Mouse (Mus musculus) thymus, adult 2 months (tissue): ENCODE measurements around the gene Dlec1. TPM values are rescaled to one million over a fixed set of nuclear protein-coding genes. Genes with fewer than 3 reads are reported as not detected.
A peak's percentile ranks its signal among the peaks of the same experiment; 100 is the strongest.

Experiments used
- DNase-seq: peaks from one replicate; pipeline ENCODE4 v3.0.0; 2021
- H3K27ac ChIP-seq: fragments of 200-500 bp; 2 replicates; pipeline ENCODE4 v1.5.1; 2012; ENCODE audit warnings: low read length, control low read depth; ENCODE audit not compliant: control insufficient read depth, insufficient read depth
- H3K27me3 ChIP-seq: fragments of 200-500 bp; 2 replicates; pipeline ENCODE4 v1.6.1; 2012; ENCODE audit warnings: mild to moderate bottlenecking, low read length, moderate library complexity, mixed read lengths; ENCODE audit not compliant: control insufficient read depth, insufficient read depth
- H3K36me3 ChIP-seq: fragments of 200-500 bp; 2 replicates; pipeline ENCODE4 v1.6.1; 2012; ENCODE audit warnings: mild to moderate bottlenecking, low read length, moderate library complexity; ENCODE audit not compliant: control insufficient read depth, insufficient read depth
- H3K4me1 ChIP-seq: fragments of 200-500 bp; replicated peaks from 2 replicates; pipeline ENCODE4 v1.6.1; 2012; ENCODE audit warnings: low read length; ENCODE audit not compliant: control insufficient read depth, insufficient read depth
- H3K4me3 ChIP-seq: fragments of 200-500 bp; 2 replicates; pipeline ENCODE4 v1.5.1; 2012; ENCODE audit warnings: mild to moderate bottlenecking, low read length, control low read depth, moderate library complexity; ENCODE audit not compliant: control insufficient read depth, insufficient read depth
- CTCF ChIP-seq: fragments of 200-500 bp; IDR thresholded peaks from 2 replicates; pipeline ENCODE4 v1.5.1; 2012; ENCODE audit warnings: mild to moderate bottlenecking, control low read depth, low read length, moderate library complexity, borderline replicate concordance; ENCODE audit not compliant: control insufficient read depth, poor library complexity, insufficient read depth; ENCODE audit errors: extremely low read depth
- POLR2A ChIP-seq: fragments of 200-500 bp; IDR thresholded peaks from 2 replicates; pipeline ENCODE4 v1.6.1; 2012; ENCODE audit warnings: mild to moderate bottlenecking, low read length, control low read depth, moderate library complexity; ENCODE audit not compliant: control insufficient read depth, poor library complexity, insufficient read depth; ENCODE audit errors: extremely low read depth
- WGBS: fragments of 180-500 bp; shearing (Covaris S2); methylation state at CpG from one replicate; pipeline ENCODE4 v1.1.7; 2018; 5-methylcytosine and 5-hydroxymethylcytosine counted together
- polyA plus RNA-seq: library from polyadenylated mRNA; depleted of rRNA; stranded (reverse); fragments of >200 nt; gene quantifications from 2 replicates; pipeline ENCODE4 v1.2.3, GENCODE M21; 2012

Dlec1 gene
- polyA plus RNA-seq, 1 experiment = 0.73 TPM

DNA sequence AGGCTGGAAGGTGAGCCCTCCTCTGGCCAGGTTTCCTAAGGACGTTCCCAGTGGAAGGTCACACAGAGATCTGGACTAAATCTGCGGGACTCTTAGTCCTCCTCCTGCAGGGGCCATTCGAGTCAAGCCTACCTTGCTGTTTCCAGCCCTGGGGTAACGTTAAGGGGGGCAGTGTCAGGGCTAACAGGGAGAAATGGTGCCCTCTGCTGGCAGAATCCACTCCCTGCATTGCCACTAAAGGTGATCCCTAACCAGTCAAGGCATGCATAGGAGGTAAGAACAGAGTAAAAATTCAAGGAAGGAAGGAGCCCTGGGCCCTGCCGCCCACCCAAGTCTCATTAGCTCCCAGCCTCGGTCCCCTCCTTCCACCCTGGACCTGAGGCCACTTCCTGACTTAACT, 34.7 kb upstream of the Dlec1 start:
- Histone ChIP-seq H3K4me1 (peaks cover 10% of the 10 kb centered on the region), H3K27ac (no peak overlapping the region), H3K27me3 (no peaks in the 10 kb centered on the region), H3K4me3 (no peak overlapping the region), H3K36me3 (no peaks in the 10 kb centered on the region)
- WGBS = 6% methylated on average over 6 of the region's 6 CpGs
- TF ChIP-seq POLR2A (no peak), CTCF (peak; percentile 84; the same call in 1 of the 2 replicates)
- DNase-seq = peak; percentile 77

DNA sequence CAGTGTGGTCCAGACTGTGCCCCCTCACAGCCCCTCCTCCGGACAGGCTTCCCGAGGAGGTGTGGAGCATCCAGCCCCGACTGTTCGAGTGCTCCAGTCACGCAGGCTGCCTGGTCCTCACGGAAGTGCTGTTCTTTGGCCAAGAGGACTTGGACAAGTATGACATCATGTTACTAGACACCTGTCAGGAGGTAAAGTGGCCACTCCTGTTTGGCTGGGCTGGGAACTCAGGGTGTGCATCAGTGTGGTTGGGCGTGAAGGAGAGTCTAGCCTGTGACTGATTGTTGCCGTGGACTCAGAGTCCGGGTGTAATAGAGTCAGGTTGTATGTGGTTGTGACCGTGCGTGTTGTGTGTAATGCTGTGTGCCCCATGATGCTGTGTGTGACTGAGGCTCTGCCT, 34.0 kb upstream of the Dlec1 start:
- Histone ChIP-seq H3K27me3 (no peaks in the 10 kb centered on the region), H3K36me3 (no peaks in the 10 kb centered on the region), H3K27ac (no peak overlapping the region), H3K4me3 (no peak overlapping the region), H3K4me1 (peaks cover 8% of the 10 kb centered on the region)
- no peak for TF ChIP-seq CTCF
- TF ChIP-seq POLR2A = no peak
- 93% methylated on average over 11 of the region's 11 CpGs for WGBS
- no peak for DNase-seq

DNA sequence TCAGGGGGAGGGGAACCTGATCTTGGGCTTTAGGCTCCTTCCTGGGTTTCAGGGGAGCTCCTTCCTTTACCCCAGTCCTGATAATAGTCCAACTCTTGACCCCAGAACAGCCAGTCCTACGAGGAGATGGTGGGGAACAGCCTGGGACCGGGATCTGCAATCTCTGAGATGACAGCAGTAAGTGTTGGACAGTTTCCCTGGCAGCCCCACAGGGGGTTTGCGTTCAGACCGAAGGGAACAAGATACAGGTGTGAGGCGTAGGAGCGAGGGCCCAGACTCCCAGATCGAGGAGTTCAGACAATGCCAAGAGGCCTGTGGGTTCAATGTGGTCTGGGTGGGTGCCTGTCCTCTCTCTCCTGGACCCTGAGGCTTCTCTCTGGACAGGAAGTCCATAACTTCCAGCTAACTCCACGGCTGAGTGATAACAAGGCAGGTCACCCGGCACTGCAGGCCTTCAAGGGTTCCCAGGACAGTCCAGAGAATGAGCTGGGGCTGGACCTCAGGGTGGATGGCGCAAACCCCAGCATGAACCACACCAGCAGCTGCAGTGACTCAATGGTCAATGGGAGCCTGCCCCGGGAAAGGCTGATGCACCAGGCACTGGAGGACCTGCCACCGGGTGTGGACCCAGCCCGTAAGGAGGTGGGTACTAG, 32.0 kb upstream of the Dlec1 start:
- 92% methylated on average over 13 of the region's 13 CpGs for WGBS

DNA sequence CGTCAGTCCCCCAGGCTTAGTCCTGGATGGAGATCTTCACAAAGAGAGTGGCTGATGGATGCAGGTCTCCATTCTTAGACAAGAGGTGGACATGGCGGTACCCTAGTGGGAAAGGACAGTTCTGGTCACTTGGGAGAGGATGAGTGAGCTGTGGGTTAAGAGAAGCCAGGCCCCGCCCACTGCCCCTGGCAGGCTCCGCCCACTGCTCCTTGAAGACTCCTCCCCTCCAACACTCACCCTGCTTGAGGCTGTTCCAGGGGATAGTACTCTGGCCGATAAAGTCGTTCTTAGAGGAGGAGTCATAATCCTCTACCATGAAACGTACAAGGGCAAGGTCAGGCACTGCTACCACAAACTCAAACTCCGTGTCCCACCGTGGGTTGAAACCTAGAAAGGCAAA, 30.5 kb upstream of the Dlec1 start:
- DNase-seq = no peak
- H3K27me3 ChIP-seq = no peaks in the 10 kb centered on the region
- no peak for TF ChIP-seq CTCF
- TF ChIP-seq POLR2A = no peak
- no peak overlapping the region for H3K4me3 ChIP-seq
- 96% methylated on average over 9 of the region's 9 CpGs for WGBS
- H3K4me1 ChIP-seq = no peaks in the 10 kb centered on the region
- H3K27ac ChIP-seq = no peak overlapping the region
- no peaks in the 10 kb centered on the region for H3K36me3 ChIP-seq

More for the DNA sequence above, 32.0 kb upstream of the Dlec1 start:
- TF ChIP-seq CTCF (no peak), POLR2A (no peak)
- H3K36me3 ChIP-seq = no peaks in the 10 kb centered on the region
- H3K4me3 ChIP-seq = no peak overlapping the region
- no peaks in the 10 kb centered on the region for H3K27me3 ChIP-seq
- H3K27ac ChIP-seq = no peak overlapping the region
- no peaks in the 10 kb centered on the region for H3K4me1 ChIP-seq
- no peak for DNase-seq

DNA sequence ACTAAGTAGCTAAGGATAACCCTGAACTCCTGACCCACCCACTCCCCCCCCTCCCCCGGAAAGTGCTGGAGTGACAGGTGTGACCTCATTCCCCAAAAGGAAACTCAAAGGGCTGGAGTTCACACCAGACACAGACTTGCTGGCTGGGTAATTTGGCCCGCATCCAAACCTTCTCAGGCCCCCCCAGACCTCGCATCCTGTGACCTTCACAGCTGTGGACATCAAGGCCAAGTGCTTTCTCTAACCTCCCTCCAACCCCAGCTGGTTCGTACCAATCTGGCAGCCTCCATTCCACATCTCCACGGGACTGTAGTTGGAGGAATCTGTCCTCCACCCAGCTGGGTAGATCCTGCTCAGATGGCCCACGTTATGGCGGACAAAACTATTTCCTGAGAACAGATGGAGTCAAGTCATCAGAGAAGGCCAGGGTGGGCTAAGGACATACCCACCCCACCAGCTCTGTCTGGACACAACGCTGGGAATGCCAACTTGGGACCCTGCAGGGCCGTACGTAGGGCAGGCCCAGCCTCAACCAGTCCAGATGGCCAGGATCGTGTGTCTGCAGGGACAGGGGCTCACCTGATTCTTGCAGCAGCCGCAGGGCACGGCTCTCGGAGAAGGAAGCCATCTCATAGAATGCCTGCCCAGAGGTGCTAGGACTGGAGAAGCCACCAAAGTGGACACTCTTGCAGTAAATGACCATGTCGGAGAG, 28.9 kb upstream of the Dlec1 start:
- WGBS = 91% methylated on average over 15 of the region's 15 CpGs
- Histone ChIP-seq H3K36me3 (no peaks in the 10 kb centered on the region), H3K27me3 (no peaks in the 10 kb centered on the region), H3K27ac (no peak overlapping the region), H3K4me1 (no peaks in the 10 kb centered on the region), H3K4me3 (no peak overlapping the region)
- no peak for TF ChIP-seq POLR2A
- no peak for TF ChIP-seq CTCF
- DNase-seq = no peak

DNA sequence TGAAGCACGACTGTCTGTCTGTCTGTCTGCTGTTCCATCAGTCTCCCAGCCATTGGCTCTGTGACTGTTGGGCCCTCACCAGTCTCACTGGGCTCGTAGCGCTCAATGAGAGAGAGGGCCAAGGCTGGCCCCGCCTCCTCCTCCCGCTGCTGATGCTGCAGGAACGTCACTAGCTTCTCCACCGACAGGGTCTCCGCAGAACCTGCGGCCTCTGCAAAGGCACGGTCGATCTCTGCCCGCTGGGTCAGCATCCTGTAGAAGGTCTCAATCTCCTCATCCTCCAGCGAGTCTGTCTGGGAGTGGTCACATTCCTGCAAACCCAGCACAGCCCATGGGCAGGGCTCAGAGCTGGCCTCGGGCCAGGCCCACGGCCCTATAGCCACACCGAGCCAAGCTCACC, 26.6 kb upstream of the Dlec1 start:
- H3K36me3 ChIP-seq = no peaks in the 10 kb centered on the region
- 81% methylated on average over 16 of the region's 16 CpGs for WGBS
- H3K27me3 ChIP-seq = no peaks in the 10 kb centered on the region
- DNase-seq = no peak
- no peaks in the 10 kb centered on the region for H3K4me1 ChIP-seq
- no peak for TF ChIP-seq POLR2A
- TF ChIP-seq CTCF = no peak
- no peak overlapping the region for H3K27ac ChIP-seq
- H3K4me3 ChIP-seq = no peak overlapping the region

DNA sequence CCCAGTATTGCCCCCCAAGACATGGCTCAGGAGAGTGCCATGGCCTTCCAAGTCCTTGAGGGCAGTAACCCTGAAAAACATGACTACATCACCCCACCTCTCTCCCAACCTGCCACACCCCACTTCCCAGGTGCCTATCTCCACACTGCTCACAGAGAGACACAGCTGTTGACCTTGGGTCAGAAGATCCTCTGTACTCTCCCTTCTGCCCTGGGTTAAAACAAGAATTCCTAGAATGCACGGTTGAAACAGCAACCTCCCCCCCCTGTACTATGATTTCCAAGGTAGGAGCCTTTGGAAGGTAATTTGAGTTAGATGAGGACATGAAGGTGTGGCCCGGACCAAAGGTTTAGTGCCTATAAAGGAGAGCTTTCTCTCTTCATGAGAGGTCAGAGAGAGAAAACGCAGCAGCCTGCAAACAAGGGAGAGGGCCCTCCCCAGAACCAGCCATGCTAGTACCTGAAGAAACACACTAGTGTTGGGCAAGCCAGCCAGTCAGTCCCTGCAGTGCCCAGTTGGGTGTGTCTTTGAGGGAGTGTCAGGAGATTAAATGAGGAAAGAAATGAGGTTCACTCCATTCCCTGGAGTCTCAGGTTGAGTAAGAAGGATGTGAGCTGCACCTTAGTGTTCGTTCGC, 22.1 kb upstream of the Dlec1 start:
- Histone ChIP-seq H3K4me1 (no peaks in the 10 kb centered on the region), H3K4me3 (no peak overlapping the region), H3K36me3 (no peaks in the 10 kb centered on the region), H3K27me3 (no peaks in the 10 kb centered on the region), H3K27ac (no peak overlapping the region)
- WGBS = 90% methylated on average over 5 of the region's 5 CpGs
- no peak for TF ChIP-seq POLR2A
- no peak for TF ChIP-seq CTCF
- no peak for DNase-seq
